Mouse (Mus musculus) cerebellum, adult 2 months (tissue): ENCODE measurements around the gene Tpcn2. TPM values are rescaled to one million over a fixed set of nuclear protein-coding genes. Genes with fewer than 3 reads are reported as not detected.

ENCODE experiments used
- DNase-seq, 2 experiments: peaks; one replicate each; pipeline ENCODE4 v3.0.0; 2021
- H3K27ac ChIP-seq: fragments of 200-500 bp; 2 replicates; pipeline ENCODE4 v1.5.1; 2012; ENCODE audit warnings: low read length, control low read depth, inconsistent platforms; ENCODE audit not compliant: insufficient read depth
- H3K27me3 ChIP-seq: fragments of 200-500 bp; 2 replicates; pipeline ENCODE4 v1.6.1; 2012; ENCODE audit warnings: inconsistent platforms, mild to moderate bottlenecking, low read length, moderate library complexity; ENCODE audit not compliant: control insufficient read depth, insufficient read depth
- H3K4me1 ChIP-seq: fragments of 200-500 bp; 2 replicates; pipeline ENCODE4 v1.6.1; 2011; ENCODE audit warnings: low read length; ENCODE audit not compliant: control insufficient read depth, insufficient read depth
- H3K4me3 ChIP-seq: fragments of 200-500 bp; replicated peaks from 2 replicates; pipeline ENCODE3; 2011; ENCODE audit warnings: mild to moderate bottlenecking, low read depth, low read length, control low read depth; ENCODE audit not compliant: insufficient read depth
- CTCF ChIP-seq: fragments of 200-500 bp; IDR thresholded peaks from 2 replicates; pipeline ENCODE4 v1.5.1; 2011; ENCODE audit warnings: low read depth, mild to moderate bottlenecking, control low read depth, low read length, moderate library complexity, borderline replicate concordance; ENCODE audit not compliant: insufficient read depth
- POLR2A ChIP-seq: fragments of 200-500 bp; IDR thresholded peaks from 2 replicates; pipeline ENCODE4 v1.6.1; 2011; ENCODE audit warnings: low read length, control low read depth, borderline replicate concordance; ENCODE audit not compliant: insufficient read depth
- WGBS: fragments of 180-500 bp; shearing (Covaris S2); methylation state at CpG from one replicate; pipeline ENCODE4 v1.1.7; 2018; 5-methylcytosine and 5-hydroxymethylcytosine counted together
- polyA plus RNA-seq: library from polyadenylated mRNA; depleted of rRNA; stranded (reverse); fragments of >200 nt; gene quantifications from 2 replicates; pipeline ENCODE4 v1.2.3, GENCODE M21; 2012

Tpcn2 gene
- polyA plus RNA-seq, 1 experiment = 24.4 TPM

DNA sequence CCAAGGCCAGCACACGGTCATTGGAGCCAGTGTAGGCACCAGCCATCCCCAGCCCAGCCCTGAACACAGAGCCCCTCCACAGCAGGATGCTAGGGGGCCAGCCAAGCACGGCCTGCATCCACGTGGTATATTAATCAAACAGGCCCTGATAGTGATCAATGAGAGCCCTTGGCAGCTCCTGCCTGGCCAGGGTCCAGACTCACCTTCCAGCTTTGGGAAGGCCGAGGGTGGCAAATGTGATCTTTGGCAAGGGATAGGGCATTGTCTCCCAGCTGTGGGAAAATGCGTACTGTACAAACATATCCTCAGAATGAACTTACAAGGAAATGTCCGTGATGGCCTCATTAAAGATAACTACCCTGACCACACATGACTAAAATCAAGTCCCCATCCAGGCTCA, 44.7 kb downstream of the Tpcn2 start:
- 63% methylated on average over 6 of the region's 6 CpGs for WGBS
- Histone ChIP-seq H3K4me1 (peaks cover 50% of the 10 kb centered on the region), H3K27me3 (no peaks in the 10 kb centered on the region), H3K4me3 (no peak overlapping the region), H3K27ac (peak overlapping the region; percentile 64)
- TF ChIP-seq POLR2A (no peak), CTCF (no peak)
- DNase-seq = peak in 1 of 2 experiments; percentile 45

- H3K4me1 ChIP-seq = peaks cover 28% of the 10 kb centered on the region
- WGBS = 86% methylated on average over 10 of the region's 10 CpGs
- no peaks in the 10 kb centered on the region for H3K27me3 ChIP-seq
- DNase-seq = no peak
- H3K4me3 ChIP-seq = no peak overlapping the region
- TF ChIP-seq CTCF = no peak
- no peak for TF ChIP-seq POLR2A
- H3K27ac ChIP-seq = no peak overlapping the region
These were observed 48.7 kb downstream of the Tpcn2 start for GRCm38 (mm10) chr7:145234841-145235790.

DNA sequence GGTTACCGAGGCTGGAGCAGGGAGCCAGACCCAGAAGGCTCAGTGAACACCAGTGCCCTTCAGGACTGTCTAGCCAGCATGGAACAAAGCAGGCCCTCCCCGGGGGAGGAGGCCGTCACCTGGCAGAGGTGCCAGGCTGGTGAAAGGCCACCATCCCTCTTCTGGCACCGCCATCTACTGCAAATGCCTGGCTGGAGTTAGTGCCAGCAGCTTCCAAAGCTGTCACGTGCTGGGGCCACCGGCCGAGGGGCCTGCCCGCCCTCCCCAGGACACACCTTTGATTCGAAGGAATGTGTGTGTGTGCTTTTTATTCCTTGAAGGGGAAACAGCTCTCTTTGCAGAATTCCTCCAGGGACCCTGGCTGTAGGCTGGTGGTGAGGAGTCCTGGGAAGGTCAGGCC, 52.2 kb downstream of the Tpcn2 start:
- DNase-seq = peak; percentile 34 to 59

DNA sequence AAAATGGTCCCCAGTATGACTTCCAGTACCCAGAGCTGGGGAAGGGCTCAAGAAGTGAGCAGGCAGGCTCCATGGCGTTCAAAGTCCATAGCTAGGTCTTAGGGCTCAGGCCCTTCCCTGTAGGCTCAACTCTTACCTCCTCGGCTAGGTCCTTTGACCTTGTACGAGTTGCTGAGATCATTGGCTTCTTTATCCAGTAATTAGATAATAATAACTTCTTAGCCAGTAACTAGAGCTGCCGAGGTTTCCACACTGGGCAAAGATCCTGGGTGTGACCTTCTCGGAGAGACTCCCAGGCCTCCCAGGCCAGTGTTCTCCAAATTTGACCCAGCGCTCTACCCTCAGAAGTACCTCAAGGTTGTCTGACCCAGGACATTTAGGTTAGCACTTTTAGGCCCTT, 57.2 kb downstream of the Tpcn2 start:
- Histone ChIP-seq H3K27ac (no peak overlapping the region), H3K4me1 (peaks cover 8% of the 10 kb centered on the region), H3K4me3 (no peak overlapping the region), H3K27me3 (no peaks in the 10 kb centered on the region)
- no peak for TF ChIP-seq CTCF
- TF ChIP-seq POLR2A = no peak
- WGBS = 97% methylated on average over 6 of the region's 6 CpGs
- no peak for DNase-seq

More for the DNA sequence above, 52.2 kb downstream of the Tpcn2 start:
- Histone ChIP-seq H3K27me3 (no peaks in the 10 kb centered on the region), H3K27ac (no peak overlapping the region), H3K4me3 (no peak overlapping the region), H3K4me1 (peaks cover 8% of the 10 kb centered on the region)
- TF ChIP-seq CTCF (no peak), POLR2A (no peak)
- WGBS = 18% methylated on average over 9 of the region's 9 CpGs

DNA sequence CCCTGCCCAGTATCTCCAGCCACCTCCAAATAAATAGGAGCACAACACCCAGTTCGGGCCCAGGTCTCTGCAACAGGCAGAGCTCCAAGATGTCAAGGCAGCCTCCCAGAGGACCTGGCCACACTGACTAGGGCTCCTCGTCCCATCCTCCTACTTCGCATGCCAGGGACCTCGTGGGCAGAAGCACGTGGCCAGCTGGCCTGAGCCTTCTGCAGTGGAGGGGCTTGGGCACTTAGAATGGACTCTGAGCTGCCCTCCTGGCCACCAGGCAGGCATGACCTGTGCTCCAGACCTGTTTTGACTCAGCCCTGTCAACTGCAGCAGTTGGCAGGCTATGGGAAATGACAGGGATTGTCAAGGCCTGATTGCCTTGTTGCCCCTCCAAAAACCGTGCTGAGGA, 58.2 kb downstream of the Tpcn2 start:
- TF ChIP-seq POLR2A (no peak), CTCF (no peak)
- Histone ChIP-seq H3K4me1 (peaks cover 3% of the 10 kb centered on the region; the same call in 1 of the 2 replicates), H3K4me3 (no peak overlapping the region), H3K27me3 (no peaks in the 10 kb centered on the region), H3K27ac (no peak overlapping the region)
- no peak for DNase-seq
- WGBS = 53% methylated on average over 6 of the region's 6 CpGs

DNA sequence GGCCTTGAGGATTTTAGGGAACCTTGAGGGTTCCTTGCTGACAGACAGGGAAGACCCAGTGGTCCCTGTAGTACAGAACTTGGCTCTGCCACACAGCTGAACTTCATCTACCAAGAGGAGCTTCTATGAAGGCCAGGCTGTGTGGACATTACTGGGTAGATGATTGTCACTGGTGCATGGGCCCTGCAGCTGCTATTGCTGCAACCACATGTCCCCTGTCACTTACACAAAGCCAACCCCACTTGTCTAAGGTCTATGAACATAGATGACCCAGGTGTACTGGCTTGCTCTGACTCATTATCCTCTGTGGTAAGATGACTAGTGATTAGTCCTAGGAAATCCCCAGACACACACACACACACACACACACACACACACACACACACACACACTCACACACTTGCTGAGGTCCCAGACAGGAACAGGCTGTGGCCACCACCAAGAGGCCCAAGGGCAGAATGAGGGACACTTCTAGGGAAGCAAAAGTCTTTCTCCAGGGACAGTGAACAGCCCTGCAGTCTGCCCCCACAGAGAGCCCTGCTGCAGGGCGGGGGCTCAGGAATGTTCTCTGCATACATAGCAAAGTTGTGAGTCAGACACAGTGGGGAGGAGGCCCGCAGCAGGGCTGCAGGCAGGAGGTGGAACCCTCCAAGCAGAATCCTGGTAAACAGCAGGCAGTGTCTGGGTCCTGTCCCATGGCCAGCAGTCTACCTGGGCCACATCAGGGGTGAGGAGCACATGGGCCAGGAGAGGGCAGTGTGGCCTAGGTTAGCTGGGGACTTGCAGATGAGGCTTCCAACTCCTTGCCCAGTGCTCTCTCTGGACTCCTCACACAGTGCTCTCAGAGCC, 61.7 kb downstream of the Tpcn2 start:
- WGBS = 68% methylated on average over 2 of the region's 2 CpGs

GRCm38 (mm10) chr7:145221346-145221745, 62.5 kb downstream of the Tpcn2 start:
- WGBS = 78% methylated on average over 2 of the region's 2 CpGs
- DNase-seq = no peak
- H3K27ac ChIP-seq = no peak overlapping the region

More for the DNA sequence above, 61.7 kb downstream of the Tpcn2 start:
- H3K27me3 ChIP-seq = no peaks in the 10 kb centered on the region
- TF ChIP-seq CTCF (peak; percentile 67), POLR2A (no peak)
- no peak overlapping the region for H3K4me3 ChIP-seq
- no peak overlapping the region for H3K27ac ChIP-seq
- peak; percentile 58 to 67 for DNase-seq
- H3K4me1 ChIP-seq = peaks cover 5% of the 10 kb centered on the region; the same call in 1 of the 2 replicates

More at GRCm38 (mm10) chr7:145221346-145221745, 62.5 kb downstream of the Tpcn2 start:
- H3K27me3 ChIP-seq = no peaks in the 10 kb centered on the region
- no peak for TF ChIP-seq CTCF
- TF ChIP-seq POLR2A = no peak
- no peak overlapping the region for H3K4me3 ChIP-seq
- peaks cover 5% of the 10 kb centered on the region; the same call in 1 of the 2 replicates for H3K4me1 ChIP-seq
